Mouse (Mus musculus): Measurements from ENCODE around the gene Rps11.
A peak's percentile ranks its signal among the peaks of the same experiment; 100 is the strongest.
"Not testable (repeated sequence)": the region's sequence is repeated elsewhere in the genome, so short reads cannot be mapped to it uniquely, and the experiment has no call there.

The Rps11 gene

GRCm38 (mm10) chr7:45124224-45125143, at the start of gene Rps11:
TSS of gene Rps11 (minus strand) at chr7:45124439.
- peak; percentile 98 for DNase-seq

- not testable (repeated sequence) for DNase-seq
Observed at GRCm38 (mm10) chr7:45173772-45174171, 49.5 kb upstream of the Rps11 start.

- peak; percentile 73 to 74 for DNase-seq
Observed at GRCm38 (mm10) chr7:45172974-45173373, 48.7 kb upstream of the Rps11 start.

- peak; percentile 43 to 47 for DNase-seq
Observed at GRCm38 (mm10) chr7:45169495-45169894, 45.3 kb upstream of the Rps11 start.

- DNase-seq: no peak
Observed at GRCm38 (mm10) chr7:45168656-45169055, 44.4 kb upstream of the Rps11 start.

- DNase-seq: no peak
Observed at GRCm38 (mm10) chr7:45167761-45168445, 43.7 kb upstream of the Rps11 start.

GRCm38 (mm10) chr7:45166950-45167401, 42.7 kb upstream of the Rps11 start:
- no peak for DNase-seq

GRCm38 (mm10) chr7:45165701-45166100, 41.5 kb upstream of the Rps11 start:
- DNase-seq: no peak

GRCm38 (mm10) chr7:45164833-45165232, 40.6 kb upstream of the Rps11 start:
- no peak for DNase-seq

GRCm38 (mm10) chr7:45163735-45164490, 39.7 kb upstream of the Rps11 start, which contains the start of gene Slc17a7:
TSS of gene Slc17a7 (plus strand) at chr7:45163949.
- peak; percentile 58 for DNase-seq

- DNase-seq: no peak
Observed at GRCm38 (mm10) chr7:45162996-45163615, 38.9 kb upstream of the Rps11 start.

- no peak for DNase-seq
Observed at GRCm38 (mm10) chr7:45162551-45162950, 38.3 kb upstream of the Rps11 start.

GRCm38 (mm10) chr7:45161612-45162473, 37.6 kb upstream of the Rps11 start:
- peak; percentile 93 to 94 for DNase-seq

GRCm38 (mm10) chr7:45160866-45161265, 36.6 kb upstream of the Rps11 start:
- DNase-seq: no peak

- DNase-seq: no peak
Observed at GRCm38 (mm10) chr7:45160316-45160800, 36.1 kb upstream of the Rps11 start.

GRCm38 (mm10) chr7:45158991-45159390, 34.8 kb upstream of the Rps11 start:
- no peak for DNase-seq

- DNase-seq: no peak
Observed at GRCm38 (mm10) chr7:45157459-45157858, 33.2 kb upstream of the Rps11 start.

- DNase-seq: no peak
Observed at GRCm38 (mm10) chr7:45156206-45156605, 32.0 kb upstream of the Rps11 start.

GRCm38 (mm10) chr7:45155590-45155989, 31.4 kb upstream of the Rps11 start:
- no peak for DNase-seq

GRCm38 (mm10) chr7:45154993-45155514, 30.8 kb upstream of the Rps11 start:
- DNase-seq: peak; percentile 71

Data from B cell, adult 2 months (primary cell).